Mouse (Mus musculus): ENCODE measurements around the gene Tmem51. TPM values are rescaled to one million over a fixed set of nuclear protein-coding genes. Genes with fewer than 3 reads are reported as not detected.

The Tmem51 gene
- polyA plus RNA-seq, 1 experiment = 16.8 TPM

- Histone ChIP-seq H3K36me3 (ENCODE audit: control insufficient read depth, insufficient read depth, low read length, poor library complexity, severe bottlenecking) (no peaks in the 10 kb centered on the region), H3K4me3 (ENCODE audit: low read depth, low read length) (no peak overlapping the region), H3K9me3 (replicated peaks; ENCODE audit: control insufficient read depth, insufficient read depth, low read length, poor library complexity, severe bottlenecking) (no peaks in the 10 kb centered on the region), H3K27ac (ENCODE audit: insufficient read depth, low read length) (no peak overlapping the region), H3K9ac (ENCODE audit: low read depth, poor library complexity, severe bottlenecking) (no peak overlapping the region), H3K27me3 (ENCODE audit: control insufficient read depth, insufficient read depth, low read length, poor library complexity, severe bottlenecking) (no peaks in the 10 kb centered on the region), H3K4me1 (ENCODE audit: control insufficient read depth, insufficient read depth, low read length) (peaks cover 23% of the 10 kb centered on the region)
- TF ChIP-seq EP300 (IDR thresholded peaks at IDR 0.05; ENCODE audit: insufficient read depth, low read depth, low read length) (no peak), POLR2A (IDR thresholded peaks at IDR 0.05; ENCODE audit: insufficient read depth, low read length) (no peak), CTCF (IDR thresholded peaks at IDR 0.05; ENCODE audit: low read depth, low read length) (no peak)
These were observed 24.8 kb downstream of the Tmem51 start for GRCm38 (mm10) chr4:142059113-142059840.

DNA sequence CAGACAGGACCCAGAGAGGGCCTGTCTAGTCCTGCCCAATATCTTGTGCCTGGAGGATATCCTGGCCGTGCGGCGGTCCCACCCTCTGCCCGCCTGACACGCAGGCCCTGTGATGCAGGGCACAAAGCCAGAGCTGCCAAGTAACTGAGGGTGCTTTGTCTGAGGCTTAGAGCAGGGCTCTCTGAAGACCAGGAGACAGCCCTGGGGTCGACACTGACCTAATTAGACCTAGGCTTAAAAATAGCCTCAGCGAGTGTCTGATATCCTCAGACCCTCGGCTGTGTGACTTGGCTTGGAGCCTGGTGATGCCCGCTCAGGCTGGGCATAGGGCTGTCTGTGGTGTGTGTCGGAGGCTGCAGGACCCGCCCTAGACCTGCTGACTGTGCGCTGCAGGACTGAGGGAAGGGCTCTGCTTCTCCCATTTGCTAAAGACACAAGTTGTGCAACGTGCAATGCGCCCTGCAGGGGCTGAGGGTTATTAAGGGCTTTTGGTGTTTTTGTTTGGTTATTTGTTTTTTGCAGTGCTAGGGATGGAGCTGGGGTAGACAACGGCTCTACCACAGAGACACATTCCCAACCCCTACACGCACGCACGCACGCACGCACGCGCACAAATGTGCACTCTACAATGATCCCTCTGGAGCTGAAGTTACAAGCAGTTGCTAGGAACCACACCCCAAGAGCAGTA, 26.4 kb downstream of the Tmem51 start:
- Histone ChIP-seq H3K36me3 (ENCODE audit: control insufficient read depth, insufficient read depth, low read length, poor library complexity, severe bottlenecking) (no peaks in the 10 kb centered on the region), H3K4me3 (ENCODE audit: low read depth, low read length) (peak overlapping the region; percentile 36), H3K27me3 (ENCODE audit: control insufficient read depth, insufficient read depth, low read length, poor library complexity, severe bottlenecking) (no peaks in the 10 kb centered on the region), H3K9ac (ENCODE audit: low read depth, poor library complexity, severe bottlenecking) (no peak overlapping the region), H3K27ac (ENCODE audit: insufficient read depth, low read length) (no peak overlapping the region), H3K4me1 (ENCODE audit: control insufficient read depth, insufficient read depth, low read length) (peaks cover 20% of the 10 kb centered on the region), H3K9me3 (replicated peaks; ENCODE audit: control insufficient read depth, insufficient read depth, low read length, poor library complexity, severe bottlenecking) (no peaks in the 10 kb centered on the region)
- TF ChIP-seq EP300 (IDR thresholded peaks at IDR 0.05; ENCODE audit: insufficient read depth, low read depth, low read length) (no peak), POLR2A (IDR thresholded peaks at IDR 0.05; ENCODE audit: insufficient read depth, low read length) (no peak), CTCF (IDR thresholded peaks at IDR 0.05; ENCODE audit: low read depth, low read length) (no peak)

- H3K9ac ChIP-seq (ENCODE audit: low read depth, poor library complexity, severe bottlenecking) = no peak overlapping the region
- TF ChIP-seq EP300 (IDR thresholded peaks at IDR 0.05; ENCODE audit: insufficient read depth, low read depth, low read length) (no peak), POLR2A (IDR thresholded peaks at IDR 0.05; ENCODE audit: insufficient read depth, low read length) (no peak), CTCF (IDR thresholded peaks at IDR 0.05; ENCODE audit: low read depth, low read length) (no peak)
- no peaks in the 10 kb centered on the region for H3K36me3 ChIP-seq (ENCODE audit: control insufficient read depth, insufficient read depth, low read length, poor library complexity, severe bottlenecking)
- H3K4me1 ChIP-seq (ENCODE audit: control insufficient read depth, insufficient read depth, low read length) = peaks cover 19% of the 10 kb centered on the region
- no peak overlapping the region for H3K4me3 ChIP-seq (ENCODE audit: low read depth, low read length)
- H3K27me3 ChIP-seq (ENCODE audit: control insufficient read depth, insufficient read depth, low read length, poor library complexity, severe bottlenecking) = no peaks in the 10 kb centered on the region
- H3K9me3 ChIP-seq (replicated peaks; ENCODE audit: control insufficient read depth, insufficient read depth, low read length, poor library complexity, severe bottlenecking) = no peaks in the 10 kb centered on the region
- no peak overlapping the region for H3K27ac ChIP-seq (ENCODE audit: insufficient read depth, low read length)
These were observed 28.5 kb downstream of the Tmem51 start for GRCm38 (mm10) chr4:142055600-142055999.

GRCm38 (mm10) chr4:142054580-142054979, 29.5 kb downstream of the Tmem51 start:
- no peak for TF ChIP-seq CTCF (IDR thresholded peaks at IDR 0.05; ENCODE audit: low read depth, low read length)
- TF ChIP-seq POLR2A (IDR thresholded peaks at IDR 0.05; ENCODE audit: insufficient read depth, low read length) = no peak
- TF ChIP-seq EP300 (IDR thresholded peaks at IDR 0.05; ENCODE audit: insufficient read depth, low read depth, low read length) = 0 out of 2 replicates have a peak, but pooled peaks have one; percentile 15
- Histone ChIP-seq H3K27me3 (ENCODE audit: control insufficient read depth, insufficient read depth, low read length, poor library complexity, severe bottlenecking) (no peaks in the 10 kb centered on the region), H3K36me3 (ENCODE audit: control insufficient read depth, insufficient read depth, low read length, poor library complexity, severe bottlenecking) (no peaks in the 10 kb centered on the region), H3K9ac (ENCODE audit: low read depth, poor library complexity, severe bottlenecking) (no peak overlapping the region), H3K9me3 (replicated peaks; ENCODE audit: control insufficient read depth, insufficient read depth, low read length, poor library complexity, severe bottlenecking) (no peaks in the 10 kb centered on the region), H3K27ac (ENCODE audit: insufficient read depth, low read length) (no peak overlapping the region), H3K4me3 (ENCODE audit: low read depth, low read length) (no peak overlapping the region), H3K4me1 (ENCODE audit: control insufficient read depth, insufficient read depth, low read length) (peaks cover 11% of the 10 kb centered on the region)

DNA sequence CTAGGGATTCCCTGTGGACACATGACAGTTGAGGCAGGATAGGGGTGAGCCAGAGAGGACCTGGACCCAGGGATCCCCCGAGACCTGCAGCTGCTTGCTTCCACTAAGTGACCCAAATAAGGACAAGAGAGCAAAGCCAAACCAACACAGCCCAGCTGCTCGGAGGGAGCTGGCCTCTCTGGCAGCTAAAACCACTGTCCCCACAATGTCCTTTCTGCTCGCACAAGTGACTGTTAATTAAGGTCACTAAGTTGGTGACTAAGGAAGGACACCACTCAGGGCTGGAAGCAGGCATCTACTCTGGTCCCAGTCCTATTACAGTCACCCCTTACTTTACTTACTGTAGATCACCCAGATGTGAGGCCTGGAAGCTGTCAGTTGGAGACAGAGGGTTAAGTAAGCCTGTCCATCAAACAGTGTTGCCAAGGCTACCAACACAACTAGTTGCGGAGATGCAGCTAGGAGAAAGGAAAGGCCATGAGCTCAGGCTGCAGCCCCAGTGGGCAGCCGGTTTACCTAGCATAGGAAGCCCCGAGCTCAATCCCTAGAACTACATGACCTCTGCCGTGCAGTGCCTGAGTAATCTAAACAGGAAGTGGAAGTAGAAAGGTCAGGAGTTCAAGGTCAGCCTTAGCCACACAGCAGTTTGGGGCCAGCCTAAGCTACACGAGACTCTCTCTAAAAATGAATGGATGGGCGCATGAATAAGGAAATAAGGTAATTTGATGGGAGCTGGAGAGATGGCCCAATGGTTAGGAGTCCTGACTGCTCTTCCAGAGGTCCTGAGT, 30.2 kb downstream of the Tmem51 start:
- Histone ChIP-seq H3K9ac (ENCODE audit: low read depth, poor library complexity, severe bottlenecking) (no peak overlapping the region), H3K4me3 (ENCODE audit: low read depth, low read length) (no peak overlapping the region), H3K36me3 (ENCODE audit: control insufficient read depth, insufficient read depth, low read length, poor library complexity, severe bottlenecking) (no peaks in the 10 kb centered on the region), H3K4me1 (ENCODE audit: control insufficient read depth, insufficient read depth, low read length) (peaks cover 14% of the 10 kb centered on the region), H3K27ac (ENCODE audit: insufficient read depth, low read length) (peak overlapping the region; percentile 20; the same call in 1 of the 2 replicates), H3K9me3 (replicated peaks; ENCODE audit: control insufficient read depth, insufficient read depth, low read length, poor library complexity, severe bottlenecking) (no peaks in the 10 kb centered on the region), H3K27me3 (ENCODE audit: control insufficient read depth, insufficient read depth, low read length, poor library complexity, severe bottlenecking) (no peaks in the 10 kb centered on the region)
- TF ChIP-seq CTCF (IDR thresholded peaks at IDR 0.05; ENCODE audit: low read depth, low read length) (no peak), EP300 (IDR thresholded peaks at IDR 0.05; ENCODE audit: insufficient read depth, low read depth, low read length) (no peak)
